Mouse (Mus musculus) cerebellum, adult 2 months (tissue): Measurements from ENCODE around the gene Spin2d. TPM values are rescaled to one million over a fixed set of nuclear protein-coding genes. Genes with fewer than 3 reads are reported as not detected.
"Not testable (repeated sequence)": the region's sequence is repeated elsewhere in the genome, so short reads cannot be mapped to it uniquely, and the experiment has no call there.

ENCODE experiments used
- DNase-seq, 2 experiments: peaks; one replicate each; pipeline ENCODE4 v3.0.0; 2021
- H3K27ac ChIP-seq: fragments of 200-500 bp; 2 replicates; pipeline ENCODE4 v1.5.1; 2012; ENCODE audit warnings: low read length, control low read depth, inconsistent platforms; ENCODE audit not compliant: insufficient read depth
- H3K27me3 ChIP-seq: fragments of 200-500 bp; 2 replicates; pipeline ENCODE4 v1.6.1; 2012; ENCODE audit warnings: inconsistent platforms, mild to moderate bottlenecking, low read length, moderate library complexity; ENCODE audit not compliant: control insufficient read depth, insufficient read depth
- H3K4me1 ChIP-seq: fragments of 200-500 bp; 2 replicates; pipeline ENCODE4 v1.6.1; 2011; ENCODE audit warnings: low read length; ENCODE audit not compliant: control insufficient read depth, insufficient read depth
- H3K4me3 ChIP-seq: fragments of 200-500 bp; replicated peaks from 2 replicates; pipeline ENCODE3; 2011; ENCODE audit warnings: mild to moderate bottlenecking, low read depth, low read length, control low read depth; ENCODE audit not compliant: insufficient read depth
- CTCF ChIP-seq: fragments of 200-500 bp; IDR thresholded peaks from 2 replicates; pipeline ENCODE4 v1.5.1; 2011; ENCODE audit warnings: low read depth, mild to moderate bottlenecking, control low read depth, low read length, moderate library complexity, borderline replicate concordance; ENCODE audit not compliant: insufficient read depth
- POLR2A ChIP-seq: fragments of 200-500 bp; IDR thresholded peaks from 2 replicates; pipeline ENCODE4 v1.6.1; 2011; ENCODE audit warnings: low read length, control low read depth, borderline replicate concordance; ENCODE audit not compliant: insufficient read depth
- WGBS: fragments of 180-500 bp; shearing (Covaris S2); methylation state at CpG from one replicate; pipeline ENCODE4 v1.1.7; 2018; 5-methylcytosine and 5-hydroxymethylcytosine counted together
- polyA plus RNA-seq: library from polyadenylated mRNA; depleted of rRNA; stranded (reverse); fragments of >200 nt; gene quantifications from 2 replicates; pipeline ENCODE4 v1.2.3, GENCODE M21; 2012; rRNA removed

The Spin2d gene
- not detected in 2 replicates for polyA plus RNA-seq

- 93% methylated on average over 6 of the region's 15 CpGs for WGBS
- H3K27ac ChIP-seq, H3K4me3 ChIP-seq, H3K4me1 ChIP-seq, H3K27me3 ChIP-seq, DNase-seq: not testable (repeated sequence)
Observed at GRCm38 (mm10) chrX:73176889-73177288, at the start of gene Spin2d. TSS of gene Spin2d (minus strand) at chrX:73176989.

GRCm38 (mm10) chrX:73225365-73225764 lies 48.6 kb upstream of the Spin2d start:
- no peak overlapping the region for H3K27ac ChIP-seq
- 71% methylated on average over 1 of the region's 1 CpGs for WGBS

GRCm38 (mm10) chrX:73213819-73214564 lies 37.2 kb upstream of the Spin2d start, which contains the start of gene Xlr4b:
TSS of gene Xlr4b (plus strand) at chrX:73214333.
- not testable (repeated sequence) for H3K4me3 ChIP-seq, H3K27me3 ChIP-seq, DNase-seq, H3K27ac ChIP-seq, H3K4me1 ChIP-seq
- 83% methylated on average over 18 of the region's 19 CpGs for WGBS

More at GRCm38 (mm10) chrX:73225365-73225764, 48.6 kb upstream of the Spin2d start:
- no peak for DNase-seq
- no peaks in the 10 kb centered on the region for H3K27me3 ChIP-seq
- no peaks in the 10 kb centered on the region for H3K4me1 ChIP-seq
- no peak overlapping the region for H3K4me3 ChIP-seq
- no peak for TF ChIP-seq CTCF
- TF ChIP-seq POLR2A: no peak

GRCm38 (mm10) chrX:73191934-73192333 lies 15.1 kb upstream of the Spin2d start, which contains the start of gene Xlr3b:
TSS of gene Xlr3b (plus strand) at chrX:73192207.
- H3K4me1 ChIP-seq, H3K27me3 ChIP-seq, H3K27ac ChIP-seq, H3K4me3 ChIP-seq: not testable (repeated sequence)
- 73% methylated on average over 12 of the region's 12 CpGs for WGBS
- DNase-seq: peak; percentile 12 to 52

GRCm38 (mm10) chrX:73149350-73149749 lies 27.4 kb downstream of the Spin2d start, which contains the start of gene DXBay18:
TSS of gene DXBay18 (minus strand) at chrX:73149450.
- H3K4me3 ChIP-seq, H3K27ac ChIP-seq, H3K27me3 ChIP-seq, DNase-seq, H3K4me1 ChIP-seq: not testable (repeated sequence)
- WGBS: no CpG with 5 or more reads among the region's 7 CpGs

- not testable (repeated sequence) for H3K27me3 ChIP-seq, H3K4me1 ChIP-seq, DNase-seq, H3K4me3 ChIP-seq, H3K27ac ChIP-seq
- WGBS: no CpG with 5 or more reads among the region's 20 CpGs
Observed at GRCm38 (mm10) chrX:73148496-73148895, 28.3 kb downstream of the Spin2d start, which contains the start of gene Xlr5b. TSS of gene Xlr5b (plus strand) at chrX:73148796.

- not testable (repeated sequence) for H3K4me3 ChIP-seq, H3K27ac ChIP-seq, DNase-seq, H3K27me3 ChIP-seq, H3K4me1 ChIP-seq
- WGBS: no CpG with 5 or more reads among the region's 7 CpGs
Observed at GRCm38 (mm10) chrX:73143218-73143618, 33.6 kb downstream of the Spin2d start.

Other genes starting within 250 kb of the Spin2d start
- gene Zfp185, start 189.7 kb downstream of the Spin2d start, polyA plus RNA-seq: 0.41 and 0.95 TPM in 2 replicates
- gene Pnma5, start 139.9 kb downstream of the Spin2d start, polyA plus RNA-seq: 0.13 TPM in 2 replicates
- 17.3 and 19.4 TPM in 2 replicates for gene Pnma3, start 112.2 kb downstream of the Spin2d start, polyA plus RNA-seq
- 0.21 and 0.54 TPM in 2 replicates for gene Xlr4a, start 94.5 kb downstream of the Spin2d start, polyA plus RNA-seq
- gene Xlr3a, start 79.9 kb downstream of the Spin2d start, polyA plus RNA-seq: 2.3 and 3.3 TPM in 2 replicates
- 0.16 TPM in 1 of 2 replicates, not detected in the other for gene Gm14685, start 59.9 kb downstream of the Spin2d start, polyA plus RNA-seq
- gene Xlr5b, start 28.2 kb downstream of the Spin2d start, polyA plus RNA-seq: 0.07 TPM in 1 of 2 replicates, not detected in the other
- 0.13 and 0.32 TPM in 2 replicates for gene DXBay18, start 27.5 kb downstream of the Spin2d start, polyA plus RNA-seq
- gene Xlr3b, start 15.2 kb upstream of the Spin2d start, polyA plus RNA-seq: 9.1 and 13.1 TPM in 2 replicates
- gene Xlr4b, start 37.3 kb upstream of the Spin2d start, polyA plus RNA-seq: 0.29 and 0.54 TPM in 2 replicates
- gene F8a, start 51.3 kb upstream of the Spin2d start, polyA plus RNA-seq: 17.1 and 17.6 TPM in 2 replicates
- gene Xlr4c, start 66.1 kb upstream of the Spin2d start, polyA plus RNA-seq: not detected in 2 replicates
- 0.08 and 0.15 TPM in 2 replicates for gene Xlr3c, start 88.4 kb upstream of the Spin2d start, polyA plus RNA-seq
- gene Xlr5a, start 116.0 kb upstream of the Spin2d start, polyA plus RNA-seq: not detected in 2 replicates
- not detected in 2 replicates for gene Xlr5c, start 116.0 kb upstream of the Spin2d start, polyA plus RNA-seq
- gene Gm45015, start 159.9 kb upstream of the Spin2d start, polyA plus RNA-seq: not detected in 2 replicates
- gene Zfp275, start 165.6 kb upstream of the Spin2d start, polyA plus RNA-seq: 20.1 and 20.6 TPM in 2 replicates
- gene Gm18336, start 221.7 kb upstream of the Spin2d start, polyA plus RNA-seq: 0.40 and 0.41 TPM in 2 replicates
- 0.55 and 0.61 TPM in 2 replicates for gene Zfp92, start 234.1 kb upstream of the Spin2d start, polyA plus RNA-seq